Mouse (Mus musculus): ENCODE data around the gene Prkch. TPM values are rescaled to one million over a fixed set of nuclear protein-coding genes. Genes with fewer than 3 reads are reported as not detected.
"Not testable (repeated sequence)": the region's sequence is repeated elsewhere in the genome, so short reads cannot be mapped to it uniquely, and the experiment has no call there.

The Prkch gene
- polyA plus RNA-seq, 1 experiment: 7.7 TPM

GRCm38 (mm10) chr12:73554155-73554554 is 30.4 kb upstream of the Prkch start:
- TF ChIP-seq POLR2A (IDR thresholded peaks at IDR 0.05; ENCODE audit: borderline replicate concordance, extremely low read depth, insufficient read depth, insufficient read length, poor library complexity, severe bottlenecking) (no peak), CTCF (IDR thresholded peaks at IDR 0.05; ENCODE audit: borderline replicate concordance, extremely low read depth, insufficient read depth, insufficient read length) (peak; percentile 75; the same call in 1 of the 2 replicates)
- DNase-seq (ENCODE audit: low read depth): peak; percentile 90

DNA sequence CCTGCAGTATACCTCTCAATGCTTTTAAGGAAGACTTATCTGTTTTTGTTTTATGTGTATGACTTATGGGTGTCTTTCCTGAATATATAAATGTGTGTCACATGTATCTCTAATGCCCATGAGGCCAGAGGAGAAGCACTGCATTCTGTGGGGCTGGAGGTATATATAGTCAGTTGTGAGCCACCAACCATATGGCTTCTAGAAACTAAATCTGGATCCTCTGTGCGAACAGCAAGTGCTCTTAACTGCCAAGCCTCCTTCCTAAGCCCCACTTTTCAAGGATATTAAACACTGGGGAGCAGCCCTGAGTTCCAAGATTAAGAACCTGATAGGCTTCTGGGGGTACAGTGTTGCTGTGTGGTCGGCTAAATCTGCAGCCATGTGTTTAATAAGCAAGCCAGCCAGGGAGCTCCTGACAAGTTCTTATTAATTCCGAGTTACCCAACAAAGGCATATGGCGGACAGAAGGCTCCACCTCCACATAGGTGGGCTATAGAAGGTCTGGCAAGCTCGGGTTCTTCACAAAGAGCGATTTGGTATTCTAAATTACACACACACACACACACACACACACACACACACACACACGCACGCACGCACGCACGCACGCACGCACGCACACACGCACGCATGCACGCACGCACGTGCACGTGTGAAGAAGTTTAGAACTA is 25.9 kb upstream of the Prkch start:
- no peak for TF ChIP-seq CTCF (IDR thresholded peaks at IDR 0.05; ENCODE audit: borderline replicate concordance, extremely low read depth, insufficient read depth, insufficient read length)
- TF ChIP-seq POLR2A (IDR thresholded peaks at IDR 0.05; ENCODE audit: borderline replicate concordance, extremely low read depth, insufficient read depth, insufficient read length, poor library complexity, severe bottlenecking): no peak
- no peak for DNase-seq (ENCODE audit: low read depth)

DNA sequence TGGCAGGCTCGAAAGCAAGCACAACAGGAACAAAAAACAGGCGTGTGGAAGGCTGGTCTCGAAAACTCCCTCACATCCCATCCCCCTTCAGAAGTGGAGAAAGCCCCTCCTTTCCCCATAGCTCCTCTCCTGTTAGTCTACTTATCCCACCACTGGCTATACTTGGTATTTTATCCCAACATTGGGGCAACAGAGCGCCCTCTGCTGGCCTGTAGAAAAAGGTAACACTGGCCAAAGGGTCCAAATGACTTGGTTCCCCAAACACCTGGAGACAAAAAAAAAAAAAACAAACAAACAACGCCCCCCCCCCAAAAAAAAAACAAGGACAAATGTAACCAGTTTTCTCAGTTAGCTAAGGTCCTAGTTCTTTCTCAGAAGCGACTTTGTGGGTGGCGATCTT is 24.5 kb upstream of the Prkch start:
- TF ChIP-seq CTCF (IDR thresholded peaks at IDR 0.05; ENCODE audit: borderline replicate concordance, extremely low read depth, insufficient read depth, insufficient read length) (peak; percentile 43; the same call in 1 of the 2 replicates), POLR2A (IDR thresholded peaks at IDR 0.05; ENCODE audit: borderline replicate concordance, extremely low read depth, insufficient read depth, insufficient read length, poor library complexity, severe bottlenecking) (no peak)
- DNase-seq (ENCODE audit: low read depth): peak; percentile 8

DNA sequence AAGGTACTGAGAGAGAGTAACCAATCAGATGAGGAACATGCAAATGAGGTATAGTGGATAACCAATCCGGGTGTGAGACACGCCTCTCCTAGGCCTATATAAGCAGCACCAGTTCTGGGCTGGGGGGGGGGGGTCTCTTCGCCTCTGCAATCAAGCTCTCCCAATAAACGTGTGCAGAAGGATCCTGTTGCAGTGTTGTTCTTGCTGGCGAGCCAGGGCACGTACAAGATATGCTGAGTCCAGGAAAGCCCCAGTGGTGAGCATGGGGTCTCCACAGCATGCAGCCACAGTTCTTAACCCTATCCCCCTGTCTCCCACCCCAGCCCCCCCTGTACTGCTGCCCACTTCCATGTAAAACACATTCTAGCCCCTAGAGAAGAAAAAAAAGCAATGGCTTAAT is 21.5 kb upstream of the Prkch start:
- not testable (repeated sequence) for DNase-seq (ENCODE audit: low read depth)

- TF ChIP-seq CTCF (IDR thresholded peaks at IDR 0.05; ENCODE audit: borderline replicate concordance, extremely low read depth, insufficient read depth, insufficient read length) (no peak), POLR2A (IDR thresholded peaks at IDR 0.05; ENCODE audit: borderline replicate concordance, extremely low read depth, insufficient read depth, insufficient read length, poor library complexity, severe bottlenecking) (no peak)
- peak; percentile 30 for DNase-seq (ENCODE audit: low read depth)
These were observed 20.4 kb upstream of the Prkch start for GRCm38 (mm10) chr12:73564176-73564575.

GRCm38 (mm10) chr12:73564795-73565619 is 19.6 kb upstream of the Prkch start:
- DNase-seq (ENCODE audit: low read depth): peak; percentile 79
- TF ChIP-seq CTCF (IDR thresholded peaks at IDR 0.05; ENCODE audit: borderline replicate concordance, extremely low read depth, insufficient read depth, insufficient read length) (peak; percentile 21; the same call in 1 of the 2 replicates), POLR2A (IDR thresholded peaks at IDR 0.05; ENCODE audit: borderline replicate concordance, extremely low read depth, insufficient read depth, insufficient read length, poor library complexity, severe bottlenecking) (no peak)

DNA sequence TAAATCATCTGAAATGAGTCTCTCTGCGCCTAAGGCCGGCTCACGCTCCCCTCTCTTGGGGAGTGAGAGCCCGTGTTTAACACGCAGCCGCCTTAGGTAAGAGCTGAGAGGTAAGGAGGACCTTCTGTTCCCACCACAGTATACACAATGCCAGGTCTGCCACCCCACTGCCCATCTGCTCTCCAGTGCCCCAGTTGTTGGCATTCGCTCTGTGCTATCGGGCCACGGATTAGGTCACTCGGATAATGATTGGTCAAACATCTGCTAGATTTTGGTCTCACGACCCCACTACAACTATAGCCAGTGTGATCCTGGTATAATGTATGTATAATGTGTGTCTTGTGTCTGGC is 19.0 kb upstream of the Prkch start:
- DNase-seq (ENCODE audit: low read depth): no peak
- TF ChIP-seq POLR2A (IDR thresholded peaks at IDR 0.05; ENCODE audit: borderline replicate concordance, extremely low read depth, insufficient read depth, insufficient read length, poor library complexity, severe bottlenecking) (no peak), CTCF (IDR thresholded peaks at IDR 0.05; ENCODE audit: borderline replicate concordance, extremely low read depth, insufficient read depth, insufficient read length) (no peak)

DNA sequence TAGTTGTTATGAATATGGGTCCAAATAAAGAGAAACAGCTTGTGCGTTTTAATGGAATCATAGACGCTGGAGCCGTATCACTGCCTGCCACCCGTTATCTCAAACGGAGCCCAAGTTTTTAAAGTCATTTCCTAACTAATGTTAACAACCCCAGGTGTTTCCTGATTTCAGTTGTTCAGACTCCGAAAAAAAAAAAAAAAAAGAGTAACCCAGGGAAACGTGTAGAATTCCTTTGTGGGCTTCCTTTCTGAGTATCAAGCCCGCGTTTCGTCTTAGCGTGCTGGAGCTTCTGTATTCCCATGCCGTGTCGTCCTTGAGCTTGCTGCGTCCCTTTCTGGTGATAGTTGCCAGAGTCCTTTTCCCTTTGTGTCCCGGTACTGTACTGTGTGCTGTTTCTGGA is 10.0 kb upstream of the Prkch start:
- no peak for DNase-seq (ENCODE audit: low read depth)
- TF ChIP-seq POLR2A (IDR thresholded peaks at IDR 0.05; ENCODE audit: borderline replicate concordance, extremely low read depth, insufficient read depth, insufficient read length, poor library complexity, severe bottlenecking) (no peak), CTCF (IDR thresholded peaks at IDR 0.05; ENCODE audit: borderline replicate concordance, extremely low read depth, insufficient read depth, insufficient read length) (no peak)

DNA sequence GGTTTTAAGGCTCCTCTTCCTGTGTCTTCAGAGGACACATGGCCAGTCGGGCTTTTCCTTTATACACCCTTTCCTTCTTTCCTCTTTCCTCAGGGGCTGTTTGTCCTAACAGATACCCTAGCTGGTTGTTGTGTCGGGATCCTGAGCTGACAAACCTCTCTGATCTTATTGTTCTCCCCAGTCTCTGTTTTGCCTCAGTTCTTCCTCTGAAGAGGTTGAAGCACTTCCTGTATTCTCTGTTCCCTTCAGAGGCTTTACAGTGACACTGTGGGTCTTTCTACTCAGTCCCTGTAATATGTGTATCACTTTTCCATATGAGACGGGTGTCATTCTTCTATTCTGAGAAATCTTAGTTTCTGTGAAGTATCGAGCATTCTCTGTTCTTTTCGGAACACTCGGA is 6.5 kb upstream of the Prkch start:
- TF ChIP-seq CTCF (IDR thresholded peaks at IDR 0.05; ENCODE audit: borderline replicate concordance, extremely low read depth, insufficient read depth, insufficient read length) (no peak), POLR2A (IDR thresholded peaks at IDR 0.05; ENCODE audit: borderline replicate concordance, extremely low read depth, insufficient read depth, insufficient read length, poor library complexity, severe bottlenecking) (no peak)
- DNase-seq (ENCODE audit: low read depth): no peak

DNA sequence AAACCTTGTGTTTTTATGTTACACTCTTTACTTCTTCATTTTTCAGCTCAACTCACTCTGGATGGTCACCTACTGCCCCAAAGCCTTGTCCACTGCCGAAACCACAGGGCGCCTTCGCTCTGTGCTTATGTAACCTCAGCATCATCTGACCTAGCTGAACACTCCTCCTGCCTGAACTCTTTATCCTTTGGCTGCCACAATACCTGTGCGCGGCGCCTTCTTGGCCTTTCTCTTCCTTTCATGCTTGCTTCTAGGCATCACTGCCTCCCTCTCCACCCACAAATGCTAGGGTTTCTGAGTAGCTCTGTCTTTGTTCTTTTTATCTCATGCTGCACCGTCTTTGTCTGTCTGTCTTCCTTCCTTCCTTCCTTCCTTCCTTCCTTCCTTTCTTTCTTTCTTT is 3.8 kb upstream of the Prkch start:
- TF ChIP-seq CTCF (IDR thresholded peaks at IDR 0.05; ENCODE audit: borderline replicate concordance, extremely low read depth, insufficient read depth, insufficient read length) (no peak), POLR2A (IDR thresholded peaks at IDR 0.05; ENCODE audit: borderline replicate concordance, extremely low read depth, insufficient read depth, insufficient read length, poor library complexity, severe bottlenecking) (no peak)
- DNase-seq (ENCODE audit: low read depth): no peak

GRCm38 (mm10) chr12:73583318-73583717 is 1.3 kb upstream of the Prkch start:
- no peak for DNase-seq (ENCODE audit: low read depth)

More at GRCm38 (mm10) chr12:73583318-73583717, 1.3 kb upstream of the Prkch start:
- TF ChIP-seq POLR2A (IDR thresholded peaks at IDR 0.05; ENCODE audit: borderline replicate concordance, extremely low read depth, insufficient read depth, insufficient read length, poor library complexity, severe bottlenecking) (no peak), CTCF (IDR thresholded peaks at IDR 0.05; ENCODE audit: borderline replicate concordance, extremely low read depth, insufficient read depth, insufficient read length) (no peak)

All from brain, embryonic 14.5 days (tissue).